Mouse (Mus musculus): ENCODE measurements around the gene Gm45337. TPM values are rescaled to one million over a fixed set of nuclear protein-coding genes. Genes with fewer than 3 reads are reported as not detected.
"Not testable (repeated sequence)": the region's sequence is repeated elsewhere in the genome, so short reads cannot be mapped to it uniquely, and the experiment has no call there.

The Gm45337 gene
- polyA plus RNA-seq, 1 experiment from 2014 or later: not detected

GRCm38 (mm10) chr7:142134206-142134995, 10.0 kb downstream of the Gm45337 start:
- H3K36me3 ChIP-seq (ENCODE audit: control insufficient read depth, insufficient read depth): no peaks in the 10 kb centered on the region
- no peaks in the 10 kb centered on the region for H3K27me3 ChIP-seq (ENCODE audit: control insufficient read depth, insufficient read depth, low read depth, low read length)
- no peak overlapping the region for H3K4me2 ChIP-seq (ENCODE audit: low read depth, low read length)
- no peak overlapping the region for H3K27ac ChIP-seq (ENCODE audit: low read length)
- 35% methylated on average over 4 of the region's 4 CpGs for WGBS (ENCODE audit: insufficient replicate concordance)
- no peak overlapping the region for H3K9ac ChIP-seq (ENCODE audit: low read depth, low read length)
- H3K4me3 ChIP-seq (ENCODE audit: low read depth, low read length): no peak overlapping the region
- H3K9me3 ChIP-seq (replicated peaks; ENCODE audit: control insufficient read depth, low read length): no peaks in the 10 kb centered on the region
- ATAC-seq (ENCODE audit: low read depth): no peak
- H3K4me1 ChIP-seq (ENCODE audit: control insufficient read depth, low read depth, low read length): no peaks in the 10 kb centered on the region

DNA sequence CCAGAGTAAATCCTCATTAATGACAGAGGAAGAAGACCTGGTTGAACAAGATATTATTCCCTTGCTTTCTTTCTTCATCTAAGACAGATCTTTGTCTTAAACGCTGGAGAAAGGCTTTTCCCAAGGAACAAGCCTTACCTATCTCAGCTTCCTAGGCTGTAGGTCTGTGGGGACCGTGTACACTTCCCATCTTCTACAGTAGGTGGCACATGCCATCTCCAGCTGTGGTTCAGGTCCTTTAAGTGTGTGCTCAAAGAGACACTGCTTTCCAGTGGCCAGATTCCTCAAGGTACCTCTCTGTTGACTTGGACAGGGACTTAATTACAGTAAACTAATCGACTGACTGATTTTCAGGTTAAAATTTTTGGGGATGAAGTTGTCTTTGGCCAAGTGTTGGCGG, 15.6 kb downstream of the Gm45337 start:
- 26% methylated on average over 4 of the region's 4 CpGs for WGBS (ENCODE audit: insufficient replicate concordance)
- Histone ChIP-seq H3K27me3 (ENCODE audit: control insufficient read depth, insufficient read depth, low read depth, low read length) (no peaks in the 10 kb centered on the region), H3K9ac (ENCODE audit: low read depth, low read length) (no peak overlapping the region), H3K4me3 (ENCODE audit: low read depth, low read length) (no peak overlapping the region), H3K27ac (ENCODE audit: low read length) (no peak overlapping the region), H3K4me1 (ENCODE audit: control insufficient read depth, low read depth, low read length) (no peaks in the 10 kb centered on the region), H3K36me3 (ENCODE audit: control insufficient read depth, insufficient read depth) (no peaks in the 10 kb centered on the region), H3K4me2 (ENCODE audit: low read depth, low read length) (no peak overlapping the region), H3K9me3 (replicated peaks; ENCODE audit: control insufficient read depth, low read length) (no peaks in the 10 kb centered on the region)
- no peak for ATAC-seq (ENCODE audit: low read depth)

DNA sequence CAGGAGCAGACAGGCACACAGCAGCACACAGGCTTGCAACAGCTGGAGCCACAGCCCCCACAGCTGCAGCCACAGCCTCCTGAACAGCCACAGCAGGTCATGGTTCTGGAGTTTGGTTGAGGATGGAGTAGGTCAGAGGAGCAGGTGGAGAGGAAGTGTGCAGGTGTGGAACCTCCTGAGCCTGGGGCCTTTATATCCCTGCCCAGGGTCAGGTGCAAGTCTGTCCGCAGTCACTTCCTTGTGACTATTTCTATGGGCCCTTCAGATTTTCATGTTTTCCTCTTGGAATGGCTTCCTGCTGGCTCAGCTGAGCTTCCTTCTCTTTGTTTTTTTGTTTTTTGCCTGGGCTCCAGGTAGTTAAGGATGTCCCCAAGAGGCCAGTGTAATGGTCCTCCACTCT, 23.8 kb downstream of the Gm45337 start, which contains the start of gene Gm45618:
Gene Gm45618, minus strand, starts transcription at position 101 of the 400 bp plus-strand sequence.
- H3K36me3 ChIP-seq (ENCODE audit: control insufficient read depth, insufficient read depth); H3K4me3 ChIP-seq (ENCODE audit: low read depth, low read length); H3K9ac ChIP-seq (ENCODE audit: low read depth, low read length); H3K4me2 ChIP-seq (ENCODE audit: low read depth, low read length); H3K27ac ChIP-seq (ENCODE audit: low read length); H3K4me1 ChIP-seq (ENCODE audit: control insufficient read depth, low read depth, low read length); H3K9me3 ChIP-seq (replicated peaks; ENCODE audit: control insufficient read depth, low read length); H3K27me3 ChIP-seq (ENCODE audit: control insufficient read depth, insufficient read depth, low read depth, low read length); ATAC-seq (ENCODE audit: low read depth): not testable (repeated sequence)
- WGBS (ENCODE audit: insufficient replicate concordance): 84% methylated on average over 1 of the region's 1 CpGs

DNA sequence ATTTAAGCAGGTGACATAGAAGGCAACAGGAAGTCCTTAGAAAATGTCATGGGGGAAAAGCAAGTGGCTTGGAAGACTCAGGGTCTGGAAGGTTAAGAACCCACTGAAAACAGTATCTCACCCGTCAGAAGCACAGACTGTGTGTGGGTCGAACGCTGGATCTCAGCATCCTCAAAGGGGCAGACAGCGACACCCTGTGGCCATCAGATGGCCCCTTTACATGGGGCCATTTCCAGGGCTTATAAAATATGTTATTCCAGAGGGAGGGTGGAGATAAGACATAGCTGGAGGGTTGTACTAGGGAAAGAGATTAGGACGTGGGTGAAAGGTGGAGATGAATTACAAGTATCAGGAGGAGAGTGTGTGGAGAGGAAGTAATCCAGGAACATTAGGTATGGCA, 24.8 kb downstream of the Gm45337 start:
- Histone ChIP-seq H3K27ac (ENCODE audit: low read length) (no peak overlapping the region), H3K36me3 (ENCODE audit: control insufficient read depth, insufficient read depth) (no peaks in the 10 kb centered on the region), H3K9ac (ENCODE audit: low read depth, low read length) (no peak overlapping the region), H3K4me1 (ENCODE audit: control insufficient read depth, low read depth, low read length) (no peaks in the 10 kb centered on the region), H3K4me3 (ENCODE audit: low read depth, low read length) (no peak overlapping the region), H3K9me3 (replicated peaks; ENCODE audit: control insufficient read depth, low read length) (no peaks in the 10 kb centered on the region), H3K4me2 (ENCODE audit: low read depth, low read length) (no peak overlapping the region), H3K27me3 (ENCODE audit: control insufficient read depth, insufficient read depth, low read depth, low read length) (no peaks in the 10 kb centered on the region)
- no peak for ATAC-seq (ENCODE audit: low read depth)
- WGBS (ENCODE audit: insufficient replicate concordance): 12% methylated on average over 5 of the region's 5 CpGs

- Histone ChIP-seq H3K27me3 (ENCODE audit: control insufficient read depth, insufficient read depth, low read depth, low read length) (peaks cover 4% of the 10 kb centered on the region), H3K36me3 (ENCODE audit: control insufficient read depth, insufficient read depth) (no peaks in the 10 kb centered on the region), H3K4me2 (ENCODE audit: low read depth, low read length) (no peak overlapping the region), H3K4me3 (ENCODE audit: low read depth, low read length) (no peak overlapping the region), H3K27ac (ENCODE audit: low read length) (no peak overlapping the region), H3K9ac (ENCODE audit: low read depth, low read length) (no peak overlapping the region), H3K4me1 (ENCODE audit: control insufficient read depth, low read depth, low read length) (no peaks in the 10 kb centered on the region), H3K9me3 (replicated peaks; ENCODE audit: control insufficient read depth, low read length) (no peaks in the 10 kb centered on the region)
- 37% methylated on average over 5 of the region's 5 CpGs for WGBS (ENCODE audit: insufficient replicate concordance)
- ATAC-seq (ENCODE audit: low read depth): no peak
Observed at GRCm38 (mm10) chr7:142104747-142105146, 39.7 kb downstream of the Gm45337 start.

GRCm38 (mm10) chr7:142097776-142098175, 46.6 kb downstream of the Gm45337 start:
- WGBS (ENCODE audit: insufficient replicate concordance): 8% methylated on average over 9 of the region's 9 CpGs
- peak; percentile 39; the same call in 1 of the 2 replicates for ATAC-seq (ENCODE audit: low read depth)
- Histone ChIP-seq H3K4me2 (ENCODE audit: low read depth, low read length) (no peak overlapping the region), H3K9ac (ENCODE audit: low read depth, low read length) (no peak overlapping the region), H3K36me3 (ENCODE audit: control insufficient read depth, insufficient read depth) (no peaks in the 10 kb centered on the region), H3K4me3 (ENCODE audit: low read depth, low read length) (no peak overlapping the region), H3K9me3 (replicated peaks; ENCODE audit: control insufficient read depth, low read length) (no peaks in the 10 kb centered on the region), H3K27ac (ENCODE audit: low read length) (no peak overlapping the region), H3K27me3 (ENCODE audit: control insufficient read depth, insufficient read depth, low read depth, low read length) (peaks cover 61% of the 10 kb centered on the region), H3K4me1 (ENCODE audit: control insufficient read depth, low read depth, low read length) (peaks cover 26% of the 10 kb centered on the region)

GRCm38 (mm10) chr7:142096701-142097100, 47.7 kb downstream of the Gm45337 start:
- Histone ChIP-seq H3K27me3 (ENCODE audit: control insufficient read depth, insufficient read depth, low read depth, low read length) (peaks cover 69% of the 10 kb centered on the region), H3K36me3 (ENCODE audit: control insufficient read depth, insufficient read depth) (no peaks in the 10 kb centered on the region), H3K27ac (ENCODE audit: low read length) (no peak overlapping the region), H3K4me1 (ENCODE audit: control insufficient read depth, low read depth, low read length) (peaks cover 36% of the 10 kb centered on the region), H3K4me2 (ENCODE audit: low read depth, low read length) (no peak overlapping the region), H3K4me3 (ENCODE audit: low read depth, low read length) (no peak overlapping the region), H3K9ac (ENCODE audit: low read depth, low read length) (no peak overlapping the region), H3K9me3 (replicated peaks; ENCODE audit: control insufficient read depth, low read length) (no peaks in the 10 kb centered on the region)
- 53% methylated on average over 4 of the region's 4 CpGs for WGBS (ENCODE audit: insufficient replicate concordance)
- ATAC-seq (ENCODE audit: low read depth): no peak

GRCm38 (mm10) chr7:142095183-142095931, 49.0 kb downstream of the Gm45337 start, which contains the start of gene Dusp8:
TSS of gene Dusp8 (minus strand) at chr7:142095843.
- peak; percentile 88 for ATAC-seq (ENCODE audit: low read depth)
- peak within 1 kb of the TSS; percentile 80 for H3K27ac ChIP-seq (ENCODE audit: low read length)
- peak within 1 kb of the TSS; percentile 93 for H3K4me2 ChIP-seq (ENCODE audit: low read depth, low read length)
- H3K4me3 ChIP-seq (ENCODE audit: low read depth, low read length): peak within 1 kb of the TSS; percentile 81
- H3K9me3 ChIP-seq (replicated peaks; ENCODE audit: control insufficient read depth, low read length): no peaks in the 10 kb centered on the region
- peak within 1 kb of the TSS; percentile 96 for H3K9ac ChIP-seq (ENCODE audit: low read depth, low read length)
- peaks cover 67% of the 10 kb centered on the region for H3K27me3 ChIP-seq (ENCODE audit: control insufficient read depth, insufficient read depth, low read depth, low read length)
- peaks cover 38% of the 10 kb centered on the region for H3K4me1 ChIP-seq (ENCODE audit: control insufficient read depth, low read depth, low read length)
- no peaks in the 10 kb centered on the region for H3K36me3 ChIP-seq (ENCODE audit: control insufficient read depth, insufficient read depth)
- WGBS (ENCODE audit: insufficient replicate concordance): under 1% methylated on average over 49 of the region's 63 CpGs

All from liver, embryonic 16.5 days (tissue).